Mouse (Mus musculus) lung, adult 2 months (tissue): ENCODE measurements around the gene Rad51d.
"Not testable (repeated sequence)": the region's sequence is repeated elsewhere in the genome, so short reads cannot be mapped to it uniquely, and the experiment has no call there.

Experiments
- CTCF ChIP-seq: fragments of 200-500 bp; IDR thresholded peaks from 2 replicates; pipeline ENCODE4 v1.5.1; 2011; ENCODE audit warnings: mild to moderate bottlenecking, low read length, control low read depth; ENCODE audit not compliant: insufficient read depth
- POLR2A ChIP-seq: fragments of 200-500 bp; IDR thresholded peaks from 2 replicates; pipeline ENCODE4 v1.6.1; 2011; ENCODE audit warnings: low read depth, mild to moderate bottlenecking, control low read depth, low read length, borderline replicate concordance; ENCODE audit errors: extremely low read depth

- TF ChIP-seq POLR2A, CTCF: not testable (repeated sequence)
These were observed 41.4 kb upstream of the Rad51d start for GRCm38 (mm10) chr11:82931671-82932450.
